Mouse (Mus musculus) CH12.LX (cell line): ENCODE measurements around the gene Olfr1337.

Source experiments
- CTCF ChIP-seq, 2 experiments: IDR thresholded peaks in 1 of 2; conservative IDR thresholded peaks in 1 of 2; 2 replicates each; pipeline ENCODE4 v1.5.1; 2011 to 2012; ENCODE audit warnings: low read depth in 2 of 2, low read length in 2 of 2, improper control_type of control experiment in 1 of 2, inconsistent platforms in 1 of 2, mild to moderate bottlenecking in 1 of 2, moderate library complexity in 1 of 2
- ELF1 ChIP-seq: IDR thresholded peaks from 2 replicates; pipeline ENCODE4 v1.6.1; 2014; ENCODE audit warnings: low read depth, mild to moderate bottlenecking, inconsistent platforms, low read length, improper control_type of control experiment
- IRF4 ChIP-seq: IDR thresholded peaks from 2 replicates; pipeline ENCODE4 v1.6.1; 2014; ENCODE audit warnings: low read depth, mild to moderate bottlenecking, inconsistent platforms, low read length, improper control_type of control experiment
- JUND ChIP-seq: conservative IDR thresholded peaks from 2 replicates; pipeline ENCODE4 v1.6.1; 2011; ENCODE audit warnings: low read depth, low read length, improper control_type of control experiment
- MAFK ChIP-seq: IDR thresholded peaks from 2 replicates; pipeline ENCODE4 v1.6.1; 2011; ENCODE audit warnings: low read length, improper control_type of control experiment; ENCODE audit not compliant: insufficient replicate concordance
- MAX ChIP-seq: IDR thresholded peaks from 2 replicates; pipeline ENCODE4 v1.6.1; 2011; ENCODE audit warnings: low read length, improper control_type of control experiment
- MXI1 ChIP-seq: IDR thresholded peaks from 2 replicates; pipeline ENCODE4 v1.6.1; 2011; ENCODE audit warnings: mild to moderate bottlenecking, low read depth, low read length, improper control_type of control experiment
- NELFE ChIP-seq: IDR thresholded peaks from 2 replicates; pipeline ENCODE4 v1.6.1; 2011; ENCODE audit warnings: low read depth, low read length, improper control_type of control experiment
- NRF1 ChIP-seq: IDR thresholded peaks from 2 replicates; pipeline ENCODE4 v1.6.1; 2014; ENCODE audit warnings: low read depth, mild to moderate bottlenecking, inconsistent platforms, low read length, improper control_type of control experiment, moderate library complexity
- POLR2A ChIP-seq: IDR thresholded peaks from 2 replicates; pipeline ENCODE4 v1.6.1; 2011; ENCODE audit warnings: low read depth, mild to moderate bottlenecking, improper control_type of control experiment, low read length
- SIN3A ChIP-seq: IDR thresholded peaks from 2 replicates; pipeline ENCODE4 v1.6.1; 2012; ENCODE audit warnings: low read length, improper control_type of control experiment, inconsistent platforms
- USF1 ChIP-seq: IDR thresholded peaks from 2 replicates; pipeline ENCODE4 v1.6.1; 2014; ENCODE audit warnings: low read depth, mild to moderate bottlenecking, inconsistent platforms, low read length, improper control_type of control experiment
- USF2 ChIP-seq: conservative IDR thresholded peaks from 2 replicates; pipeline ENCODE4 v1.6.1; 2011; ENCODE audit warnings: low read depth, low read length, improper control_type of control experiment
- ZKSCAN1 ChIP-seq: IDR thresholded peaks from 2 replicates; pipeline ENCODE4 v1.6.1; 2012; ENCODE audit warnings: low read depth, inconsistent platforms, low read length, improper control_type of control experiment, borderline replicate concordance

GRCm38 (mm10) chr4:118741881-118742280 lies 40.5 kb downstream of the Olfr1337 start:
- no peak for TF ChIP-seq USF1
- no peak for TF ChIP-seq ELF1
- TF ChIP-seq CTCF (conservative IDR thresholded peaks at IDR 0.05 in 1 of 2, IDR thresholded peaks at IDR 0.05 in 1 of 2; ENCODE audit: low read depth in 2 of 2, low read length in 2 of 2) = no peak
- TF ChIP-seq POLR2A = no peak
- no peak for TF ChIP-seq MAX
- no peak for TF ChIP-seq JUND
- no peak for TF ChIP-seq ZKSCAN1
- no peak for TF ChIP-seq MAFK
- TF ChIP-seq SIN3A = no peak
- no peak for TF ChIP-seq NRF1
- TF ChIP-seq NELFE = no peak
- TF ChIP-seq USF2 = no peak
- no peak for TF ChIP-seq MXI1
- TF ChIP-seq IRF4 = no peak
